Mouse (Mus musculus): ENCODE measurements around the gene Lbx2.

DNA sequence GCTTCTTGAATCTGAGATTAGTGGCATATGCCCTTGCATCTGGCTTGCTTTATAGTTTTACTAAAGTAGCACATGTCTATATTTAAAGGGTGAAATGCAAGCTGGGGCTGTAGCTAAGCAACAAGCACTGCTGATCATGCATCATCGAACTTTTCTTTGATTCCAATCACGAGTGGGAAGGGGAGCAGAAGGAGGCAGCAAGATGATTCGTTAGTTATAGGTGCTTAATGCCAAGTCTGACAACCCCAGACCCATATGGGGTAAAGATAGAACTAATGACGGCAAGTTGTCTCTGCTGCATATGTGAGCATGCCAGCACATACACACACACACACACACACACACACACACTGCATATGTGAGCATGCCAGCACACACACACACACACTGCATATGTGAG is 18.0 kb downstream of the Lbx2 start:
- no peak for TF ChIP-seq CTCF (IDR thresholded peaks at IDR 0.05; ENCODE audit: low read depth)
- no peak for TF ChIP-seq EP300 (IDR thresholded peaks at IDR 0.05; ENCODE audit: low read depth)
